Mouse (Mus musculus) ES-Bruce4 (cell line): ENCODE results near the gene Elf2. TPM values are rescaled to one million over a fixed set of nuclear protein-coding genes. Genes with fewer than 3 reads are reported as not detected.

ENCODE experiments used
- H3K27ac ChIP-seq: 2 replicates; pipeline ENCODE4 v1.5.1; 2012; ENCODE audit warnings: low read length, inconsistent platforms; ENCODE audit not compliant: insufficient read depth
- H3K27me3 ChIP-seq: 2 replicates; pipeline ENCODE4 v1.6.1; 2012; ENCODE audit warnings: mild to moderate bottlenecking, low read length, inconsistent platforms; ENCODE audit not compliant: control insufficient read depth, poor library complexity, insufficient read depth, severe bottlenecking
- H3K36me3 ChIP-seq: 2 replicates; pipeline ENCODE4 v1.6.1; 2012; ENCODE audit warnings: inconsistent platforms, mild to moderate bottlenecking, low read length, moderate library complexity; ENCODE audit not compliant: control insufficient read depth, poor library complexity, insufficient read depth, severe bottlenecking
- H3K4me1 ChIP-seq: one replicate; pipeline ENCODE4 v1.8.1; 2011; ENCODE audit warnings: low read length; ENCODE audit not compliant: control insufficient read depth, insufficient read depth
- H3K4me3 ChIP-seq: 2 replicates; pipeline ENCODE4 v1.5.1; 2011; ENCODE audit warnings: low read depth, mild to moderate bottlenecking, low read length
- H3K9ac ChIP-seq: 2 replicates; pipeline ENCODE4 v1.6.1; 2012; ENCODE audit warnings: low read depth, mild to moderate bottlenecking, inconsistent platforms; ENCODE audit not compliant: poor library complexity, severe bottlenecking
- H3K9me3 ChIP-seq: replicated peaks from 2 replicates; pipeline ENCODE4 v1.6.1; 2012; ENCODE audit warnings: mild to moderate bottlenecking, low read length, inconsistent platforms; ENCODE audit not compliant: control insufficient read depth, poor library complexity, insufficient read depth, severe bottlenecking
- CTCF ChIP-seq: IDR thresholded peaks from one replicate; pipeline ENCODE4 v1.8.1; 2011; ENCODE audit warnings: low read depth, low read length
- EP300 ChIP-seq: IDR thresholded peaks from 2 replicates; pipeline ENCODE4 v1.6.1; 2011; ENCODE audit warnings: low read depth, low read length; ENCODE audit not compliant: insufficient read depth
- POLR2A ChIP-seq: IDR thresholded peaks from one replicate; pipeline ENCODE4 v1.8.1; 2011; ENCODE audit warnings: low read length; ENCODE audit not compliant: insufficient read depth
- polyA plus RNA-seq: library from polyadenylated mRNA; stranded (reverse); fragments of >200 nt; gene quantifications from 2 replicates; pipeline ENCODE4 v1.2.4, GENCODE M21; 2011; ENCODE audit warnings: low read depth; ENCODE audit not compliant: missing spikeins, insufficient read depth, insufficient read length

The Elf2 gene
- polyA plus RNA-seq, 1 experiment, result 57.7 TPM

DNA sequence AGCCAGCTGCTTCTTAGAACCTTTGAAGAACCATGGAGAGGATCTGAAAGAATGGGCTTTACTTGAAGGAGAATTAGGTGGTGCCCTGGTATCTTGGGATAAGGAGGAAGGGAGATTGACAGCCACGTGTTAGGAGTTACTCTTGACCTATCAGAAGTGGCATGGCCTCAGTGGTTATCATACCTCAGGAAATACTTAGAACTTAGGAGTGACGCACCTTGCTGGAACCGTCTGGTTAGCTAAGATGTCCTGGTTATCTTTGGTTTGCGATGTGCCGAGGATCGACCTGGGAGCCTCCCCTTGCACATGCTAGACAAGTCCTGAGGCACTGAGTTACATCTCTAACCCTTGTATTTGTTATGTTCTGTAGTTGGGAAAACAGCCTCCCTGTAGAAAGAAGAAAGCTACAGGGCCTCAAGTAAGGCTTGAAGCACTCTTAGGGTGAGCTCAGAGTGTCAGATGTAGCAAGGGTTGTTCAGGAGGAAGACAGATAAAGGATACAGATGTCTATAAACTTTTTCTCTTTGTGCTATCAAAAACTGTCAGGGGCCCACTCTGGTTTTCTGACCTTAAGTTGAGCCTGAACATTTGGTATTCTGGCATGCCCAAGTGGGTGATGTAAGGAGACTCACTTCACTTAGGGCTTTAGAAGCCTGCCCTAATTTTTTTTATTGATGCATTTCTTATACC is 110.2 kb downstream of the Elf2 start:
- H3K4me3 ChIP-seq, result no peak overlapping the region

DNA sequence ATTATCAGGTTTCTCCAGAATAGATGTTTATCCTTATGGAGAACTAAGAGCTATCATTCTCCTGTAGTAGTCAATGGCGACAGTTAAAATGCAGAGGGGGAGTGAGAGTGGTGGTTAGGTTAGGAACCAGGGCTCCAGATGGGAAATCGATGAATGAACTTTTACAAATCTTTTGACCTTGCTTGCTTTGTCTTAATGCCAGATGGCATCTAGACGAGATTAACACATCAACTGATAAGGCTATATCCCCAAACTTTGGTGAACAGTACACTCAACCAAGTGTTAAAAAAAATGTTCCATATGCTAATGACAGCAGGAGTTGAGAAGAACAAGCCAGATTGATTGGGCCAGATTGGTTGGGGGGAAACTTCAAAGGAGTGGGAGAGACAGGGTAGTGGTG is 111.2 kb downstream of the Elf2 start:
- Histone ChIP-seq H3K4me3 (no peak overlapping the region), H3K9ac (no peak overlapping the region), H3K9me3 (no peaks in the 10 kb centered on the region), H3K4me1 (no peaks in the 10 kb centered on the region), H3K36me3 (peaks cover 2% of the 10 kb centered on the region; the same call in 1 of the 2 replicates), H3K27me3 (no peaks in the 10 kb centered on the region), H3K27ac (no peak overlapping the region)
- TF ChIP-seq CTCF, result no peak
- TF ChIP-seq POLR2A, result no peak
- TF ChIP-seq EP300, result no peak

More for the DNA sequence above, 110.2 kb downstream of the Elf2 start:
- Histone ChIP-seq H3K27me3 (no peaks in the 10 kb centered on the region), H3K4me1 (no peaks in the 10 kb centered on the region), H3K9me3 (no peaks in the 10 kb centered on the region), H3K27ac (no peak overlapping the region), H3K9ac (no peak overlapping the region), H3K36me3 (peaks cover 2% of the 10 kb centered on the region; the same call in 1 of the 2 replicates)
- TF ChIP-seq EP300 (no peak), POLR2A (no peak), CTCF (no peak)

DNA sequence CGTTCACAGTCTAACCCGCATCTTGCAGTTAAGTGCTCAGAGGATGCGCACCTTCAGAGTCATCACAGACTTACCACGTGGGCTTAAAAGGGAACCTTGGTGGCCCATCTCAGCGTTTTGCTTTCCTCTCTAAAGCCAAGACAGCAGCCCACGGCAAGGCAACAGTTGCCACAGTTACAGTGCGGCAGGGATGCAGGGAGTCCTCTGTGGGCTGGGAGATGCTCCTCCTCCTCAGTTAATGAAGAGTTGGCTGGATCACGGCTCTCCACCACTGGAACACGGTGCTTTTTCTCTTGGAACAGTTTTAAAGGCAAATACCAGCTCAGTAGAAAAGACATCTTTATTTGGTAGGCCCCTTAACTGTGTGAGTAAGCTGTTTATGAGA is 111.7 kb downstream of the Elf2 start:
- no peak overlapping the region for H3K4me3 ChIP-seq
- H3K9ac ChIP-seq, result no peak overlapping the region
- H3K27me3 ChIP-seq, result no peaks in the 10 kb centered on the region
- no peak overlapping the region for H3K27ac ChIP-seq
- no peaks in the 10 kb centered on the region for H3K9me3 ChIP-seq
- no peaks in the 10 kb centered on the region for H3K4me1 ChIP-seq
- TF ChIP-seq EP300 (no peak), POLR2A (no peak), CTCF (no peak)
- H3K36me3 ChIP-seq, result peaks cover 2% of the 10 kb centered on the region; the same call in 1 of the 2 replicates

DNA sequence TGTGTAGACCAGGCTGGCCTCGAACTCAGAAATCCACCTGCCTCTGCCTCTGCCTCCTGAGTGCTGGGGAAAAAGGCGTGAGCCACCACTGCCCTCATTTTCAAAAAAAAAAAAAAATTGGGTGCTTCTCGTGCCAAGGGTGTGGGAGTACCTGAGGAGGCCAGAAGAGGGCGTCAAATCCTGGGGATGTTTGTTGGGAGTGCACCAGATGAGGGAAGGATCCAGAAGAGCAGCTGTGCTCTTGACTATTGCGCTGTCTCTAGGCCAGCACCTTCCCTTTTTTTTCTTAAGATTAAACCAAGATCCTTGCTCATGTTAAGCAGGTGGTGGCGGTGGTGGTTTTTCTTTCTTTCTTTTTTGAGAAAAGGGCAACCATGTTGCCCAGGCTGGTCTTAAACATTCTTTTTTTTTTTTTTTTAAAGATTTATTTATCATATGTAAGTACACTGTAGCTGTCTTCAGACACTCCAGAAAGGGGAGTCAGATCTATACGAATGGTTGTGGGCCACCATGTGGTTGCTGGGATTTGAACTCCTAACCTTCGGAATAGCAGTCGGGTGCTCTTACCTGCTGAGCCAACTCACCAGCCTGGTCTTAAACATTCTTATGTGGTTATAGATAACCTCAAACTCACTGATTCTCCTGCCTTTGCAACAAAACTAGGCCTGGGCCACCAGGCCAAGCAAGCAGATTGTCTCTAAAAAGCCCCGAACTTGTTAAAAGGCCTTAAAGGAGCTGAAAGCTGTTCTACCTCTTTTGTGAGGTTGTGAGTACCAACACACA is 112.2 kb downstream of the Elf2 start:
- H3K9ac ChIP-seq, result no peak overlapping the region
- no peak overlapping the region for H3K27ac ChIP-seq
- no peaks in the 10 kb centered on the region for H3K4me1 ChIP-seq

DNA sequence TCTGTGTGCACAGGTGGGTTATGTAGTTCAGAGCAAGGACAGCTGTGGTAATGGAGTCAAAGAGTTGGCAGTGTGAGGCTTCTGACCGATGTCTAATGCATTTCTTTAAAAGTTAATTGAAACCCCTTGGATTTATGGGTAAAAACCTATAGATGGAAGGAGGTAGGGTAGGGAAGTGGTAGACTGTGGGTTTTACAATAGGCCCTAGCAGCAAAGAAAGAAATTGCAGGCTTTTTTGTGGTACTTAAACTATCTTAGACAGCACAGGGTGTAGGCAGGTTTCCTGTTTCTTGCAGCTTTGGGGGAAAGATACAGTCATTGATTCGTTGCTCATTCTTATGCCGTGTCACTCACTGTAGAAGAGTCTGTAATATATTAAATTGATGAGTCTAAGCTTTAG is 113.9 kb downstream of the Elf2 start:
- H3K27ac ChIP-seq, result no peak overlapping the region
- peak overlapping the region; percentile 95; the same call in 1 of the 2 replicates for H3K9ac ChIP-seq
- peak overlapping the region; percentile 65 for H3K4me3 ChIP-seq

More for the DNA sequence above, 112.2 kb downstream of the Elf2 start:
- TF ChIP-seq EP300 (no peak), CTCF (peak; percentile 64)
- H3K27me3 ChIP-seq, result no peaks in the 10 kb centered on the region
- no peaks in the 10 kb centered on the region for H3K9me3 ChIP-seq
- no peak overlapping the region for H3K4me3 ChIP-seq
- peaks cover 2% of the 10 kb centered on the region; the same call in 1 of the 2 replicates for H3K36me3 ChIP-seq

DNA sequence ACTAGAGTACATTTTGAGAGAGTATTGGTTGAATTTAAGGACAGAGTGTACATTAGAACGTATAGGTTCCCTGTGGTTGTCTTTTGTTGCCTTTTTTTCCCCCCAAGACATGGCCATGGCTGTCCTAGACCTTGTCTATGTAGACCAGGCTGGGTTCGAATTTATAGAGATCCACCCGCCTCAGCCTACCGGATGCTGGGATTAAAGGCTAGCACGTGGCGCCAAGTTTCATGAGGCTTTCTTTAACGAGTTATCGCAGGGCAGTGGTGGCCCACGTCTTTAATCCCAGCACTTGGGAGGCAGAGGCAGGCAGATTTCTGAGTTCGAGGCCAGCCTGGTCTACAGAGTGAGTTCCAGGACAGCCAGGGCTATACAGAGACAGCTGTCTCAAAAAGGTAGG is 114.5 kb downstream of the Elf2 start:
- Histone ChIP-seq H3K4me3 (peak overlapping the region; percentile 65), H3K4me1 (no peaks in the 10 kb centered on the region), H3K36me3 (peaks cover 2% of the 10 kb centered on the region; the same call in 1 of the 2 replicates), H3K9ac (peak overlapping the region; percentile 95), H3K27me3 (no peaks in the 10 kb centered on the region), H3K9me3 (no peaks in the 10 kb centered on the region), H3K27ac (no peak overlapping the region)
- TF ChIP-seq EP300 (no peak), POLR2A (no peak), CTCF (no peak)

More for the DNA sequence above, 113.9 kb downstream of the Elf2 start:
- TF ChIP-seq CTCF (no peak), EP300 (no peak), POLR2A (no peak)
- H3K36me3 ChIP-seq, result peaks cover 2% of the 10 kb centered on the region; the same call in 1 of the 2 replicates
- H3K4me1 ChIP-seq, result no peaks in the 10 kb centered on the region
- no peaks in the 10 kb centered on the region for H3K9me3 ChIP-seq
- H3K27me3 ChIP-seq, result no peaks in the 10 kb centered on the region
